Mouse (Mus musculus): ENCODE measurements around the gene Prr13. TPM values are rescaled to one million over a fixed set of nuclear protein-coding genes. Genes with fewer than 3 reads are reported as not detected.

Prr13 gene
- total and polyA plus RNA-seq, 3 experiments = 22.8 to 75.5 (median 23.2) TPM

DNA sequence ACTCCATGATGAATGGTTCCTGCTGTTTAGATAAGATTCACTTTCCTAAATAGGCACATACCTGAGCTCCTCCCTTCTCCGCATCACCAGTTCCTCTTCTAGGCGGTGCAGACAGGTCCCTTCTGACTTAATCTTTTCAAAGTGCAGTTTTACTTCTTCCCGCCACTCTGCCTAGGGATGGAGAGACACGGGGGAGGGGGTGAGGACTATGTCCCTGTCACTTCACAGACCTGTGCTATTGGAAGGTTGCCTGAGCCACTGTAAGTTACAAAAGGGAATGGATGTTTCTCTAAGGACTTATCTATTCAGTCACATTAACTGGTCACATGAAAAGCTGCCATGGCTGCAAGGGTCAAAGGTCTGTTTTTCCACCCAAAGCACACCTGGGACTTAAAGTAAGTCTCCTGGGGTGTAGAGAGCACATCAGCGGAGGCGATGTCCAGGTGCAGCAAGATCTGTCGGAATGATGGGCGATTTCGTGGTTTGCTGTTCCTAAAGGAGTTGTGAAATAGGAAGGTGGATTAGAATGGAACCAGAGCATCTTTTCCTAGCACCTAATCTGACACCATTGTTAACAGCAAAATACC lies 43.5 kb downstream of the Prr13 start:
- Histone ChIP-seq H3K4me1 (ENCODE audit: control insufficient read depth, insufficient read depth, low read length) (no peaks in the 10 kb centered on the region; the same call in 1 of the 2 replicates), H3K27me3 (ENCODE audit: control insufficient read depth, insufficient read depth, low read length) (no peaks in the 10 kb centered on the region), H3K36me3 (ENCODE audit: control insufficient read depth, insufficient read depth, low read length) (peaks cover 9% of the 10 kb centered on the region), H3K79me2 (replicated peaks; ENCODE audit: control insufficient read depth, insufficient read depth, low read length) (no peaks in the 10 kb centered on the region), H3K9ac (ENCODE audit: low read depth, low read length) (no peak overlapping the region), H3K27ac (no peak overlapping the region), H3K4me3 (no peak overlapping the region)
- DNase-seq = no peak
- TF ChIP-seq CTCF (IDR thresholded peaks at IDR 0.05) = no peak
- TF ChIP-seq EP300 (IDR thresholded peaks at IDR 0.05; ENCODE audit: insufficient read depth, low read depth, low read length) = no peak
- no peak for TF ChIP-seq POLR2A (IDR thresholded peaks at IDR 0.05; ENCODE audit: insufficient read depth, low read depth, low read length)
- 82% methylated on average over 9 of the region's 9 CpGs for WGBS
- intact Hi-C loops (cut with DNase I) = no loop called here

- no peak within 1 kb of the TSS for H3K4me3 ChIP-seq
- WGBS = 90% methylated on average over 1 of the region's 1 CpGs
- H3K36me3 ChIP-seq (ENCODE audit: control insufficient read depth, insufficient read depth, low read length) = peaks cover 3% of the 10 kb centered on the region
- H3K9ac ChIP-seq (ENCODE audit: low read depth, low read length) = no peak within 1 kb of the TSS
- H3K79me2 ChIP-seq (replicated peaks; ENCODE audit: control insufficient read depth, insufficient read depth, low read length) = no peaks in the 10 kb centered on the region
- H3K4me1 ChIP-seq (ENCODE audit: control insufficient read depth, insufficient read depth, low read length) = no peaks in the 10 kb centered on the region; the same call in 1 of the 2 replicates
- H3K27me3 ChIP-seq (ENCODE audit: control insufficient read depth, insufficient read depth, low read length) = no peaks in the 10 kb centered on the region
- no peak within 1 kb of the TSS for H3K27ac ChIP-seq
- DNase-seq = no peak
- intact Hi-C loops (cut with DNase I) = no loop called here
- no peak for TF ChIP-seq EP300 (IDR thresholded peaks at IDR 0.05; ENCODE audit: insufficient read depth, low read depth, low read length)
- no peak for TF ChIP-seq CTCF (IDR thresholded peaks at IDR 0.05)
- no peak for TF ChIP-seq POLR2A (IDR thresholded peaks at IDR 0.05; ENCODE audit: insufficient read depth, low read depth, low read length)
Measured at GRCm38 (mm10) chr15:102503447-102503846, 44.6 kb downstream of the Prr13 start, which contains the start of gene Gm10337. TSS of gene Gm10337 (plus strand) at chr15:102503722.

DNA sequence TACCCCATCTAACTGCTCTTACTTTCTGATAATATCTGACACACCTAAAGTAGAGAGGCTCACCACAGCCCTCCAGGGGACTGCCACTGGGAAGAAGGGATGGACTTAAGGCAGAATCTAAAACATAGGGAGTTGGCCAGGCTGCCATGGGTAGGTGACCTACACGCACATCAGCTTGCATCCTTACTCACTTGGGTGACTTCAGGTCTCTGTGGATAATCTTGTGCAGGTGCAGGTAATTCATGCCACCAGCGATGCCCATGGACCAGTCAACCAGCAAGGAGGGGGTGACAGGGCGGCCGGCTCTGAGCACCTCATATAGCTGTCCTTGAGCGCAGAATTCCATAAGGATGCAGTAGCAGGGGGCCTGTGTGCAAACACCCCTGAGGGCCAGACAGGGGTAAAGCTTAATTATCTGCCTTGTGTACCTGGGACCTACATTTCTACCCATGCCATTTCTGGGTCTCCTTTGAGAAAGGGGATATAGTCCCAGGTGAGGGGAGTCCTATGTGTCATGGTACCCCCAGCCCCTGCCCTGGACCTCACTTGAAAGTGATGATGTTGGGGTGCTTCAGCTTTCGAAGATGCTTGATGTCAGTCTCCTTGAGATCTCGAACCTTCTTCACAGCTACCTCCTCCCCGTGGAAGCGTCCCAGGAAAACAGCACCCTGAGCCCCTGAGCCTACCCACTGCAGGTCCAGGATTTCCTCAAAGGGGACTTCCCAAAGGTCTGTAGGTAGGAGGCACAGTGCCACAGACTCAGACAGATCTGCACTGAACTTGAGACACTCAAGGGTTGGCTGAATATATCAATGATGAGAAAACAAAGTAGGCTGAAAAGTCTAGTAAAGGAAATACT lies 45.3 kb downstream of the Prr13 start:
- no peak overlapping the region for H3K4me3 ChIP-seq
- no peak overlapping the region for H3K27ac ChIP-seq
- TF ChIP-seq EP300 (IDR thresholded peaks at IDR 0.05; ENCODE audit: insufficient read depth, low read depth, low read length) (no peak), POLR2A (IDR thresholded peaks at IDR 0.05; ENCODE audit: insufficient read depth, low read depth, low read length) (no peak), CTCF (IDR thresholded peaks at IDR 0.05) (no peak)
- WGBS = 84% methylated on average over 9 of the region's 9 CpGs
- H3K79me2 ChIP-seq (replicated peaks; ENCODE audit: control insufficient read depth, insufficient read depth, low read length) = no peaks in the 10 kb centered on the region
- intact Hi-C loops (cut with DNase I) = no loop called here
- no peaks in the 10 kb centered on the region; the same call in 1 of the 2 replicates for H3K4me1 ChIP-seq (ENCODE audit: control insufficient read depth, insufficient read depth, low read length)
- H3K36me3 ChIP-seq (ENCODE audit: control insufficient read depth, insufficient read depth, low read length) = no peaks in the 10 kb centered on the region
- H3K27me3 ChIP-seq (ENCODE audit: control insufficient read depth, insufficient read depth, low read length) = no peaks in the 10 kb centered on the region
- no peak for DNase-seq
- H3K9ac ChIP-seq (ENCODE audit: low read depth, low read length) = no peak overlapping the region

DNA sequence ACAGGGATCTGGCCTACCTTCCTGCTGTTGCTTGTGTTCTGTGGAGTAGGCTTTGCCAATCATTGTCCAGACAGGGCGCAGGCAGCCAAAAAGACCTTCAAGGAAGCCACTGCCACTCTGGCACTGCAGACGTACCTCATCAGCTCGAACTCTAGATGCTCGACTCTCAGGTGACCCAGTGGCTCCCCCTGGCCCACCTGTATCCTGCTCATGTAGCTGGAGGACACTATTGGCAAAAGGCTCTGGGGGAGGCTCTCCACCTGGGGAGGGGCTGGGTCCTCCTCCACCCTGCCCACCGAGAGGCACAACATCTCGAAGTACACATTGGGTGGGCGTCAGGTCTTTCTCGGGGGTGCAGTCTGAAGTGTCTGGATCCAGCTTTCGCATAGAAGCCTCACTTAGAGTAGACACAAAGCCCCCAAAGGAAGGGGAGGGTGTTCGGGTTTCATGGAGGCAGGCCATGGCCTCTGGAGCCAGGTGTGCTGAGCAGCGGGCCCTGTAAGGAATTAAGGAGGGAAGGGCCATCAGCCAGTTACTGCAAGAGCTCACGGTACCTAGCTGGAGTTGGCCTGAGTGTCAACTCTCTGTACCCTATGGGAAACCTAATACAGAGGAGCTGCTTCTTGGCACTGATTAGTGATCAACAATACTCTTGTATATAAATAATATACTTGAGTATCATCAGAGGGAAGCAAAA lies 46.4 kb downstream of the Prr13 start:
- Histone ChIP-seq H3K36me3 (ENCODE audit: control insufficient read depth, insufficient read depth, low read length) (no peaks in the 10 kb centered on the region), H3K4me1 (ENCODE audit: control insufficient read depth, insufficient read depth, low read length) (no peaks in the 10 kb centered on the region; the same call in 1 of the 2 replicates), H3K27ac (no peak overlapping the region), H3K9ac (ENCODE audit: low read depth, low read length) (no peak overlapping the region), H3K4me3 (no peak overlapping the region), H3K79me2 (replicated peaks; ENCODE audit: control insufficient read depth, insufficient read depth, low read length) (no peaks in the 10 kb centered on the region), H3K27me3 (ENCODE audit: control insufficient read depth, insufficient read depth, low read length) (no peaks in the 10 kb centered on the region)
- no peak for TF ChIP-seq CTCF (IDR thresholded peaks at IDR 0.05)
- DNase-seq = no peak
- 60% methylated on average over 12 of the region's 12 CpGs for WGBS
- intact Hi-C loops (cut with DNase I) = no loop called here

DNA sequence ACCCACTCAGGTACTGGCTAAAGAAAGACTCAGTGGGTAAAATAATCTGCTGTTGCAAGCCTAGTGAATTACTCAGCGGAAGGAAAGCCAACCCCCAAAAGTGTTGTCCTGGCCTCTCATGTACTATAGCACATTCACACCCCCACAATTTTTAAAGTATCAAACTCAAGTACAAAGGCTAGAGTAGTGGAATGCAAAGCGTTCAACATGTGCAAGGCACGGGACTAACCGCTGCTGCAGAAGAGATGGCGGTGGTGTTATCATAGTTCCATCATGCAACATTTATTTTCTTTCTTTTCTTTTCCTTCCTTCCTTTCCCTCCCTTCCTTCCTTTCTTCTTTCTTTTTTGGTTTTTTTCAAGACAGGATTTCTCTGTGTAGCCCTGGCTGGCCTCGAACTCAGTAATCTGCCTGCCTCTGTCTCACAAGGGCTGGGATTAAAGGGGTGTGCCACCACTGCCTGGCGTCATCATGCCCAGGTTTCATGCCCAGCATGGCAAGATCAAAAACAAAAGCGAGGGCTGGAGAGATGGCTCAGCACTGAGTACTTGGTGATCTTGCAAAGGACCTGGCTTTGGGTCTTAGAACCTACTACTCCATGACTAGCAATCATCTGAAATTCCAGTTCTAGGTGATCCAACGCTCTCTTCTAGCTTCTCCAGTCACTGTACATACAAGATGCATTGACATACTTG lies 47.1 kb downstream of the Prr13 start:
- Histone ChIP-seq H3K4me3 (no peak overlapping the region), H3K27ac (no peak overlapping the region), H3K27me3 (ENCODE audit: control insufficient read depth, insufficient read depth, low read length) (no peaks in the 10 kb centered on the region), H3K36me3 (ENCODE audit: control insufficient read depth, insufficient read depth, low read length) (no peaks in the 10 kb centered on the region), H3K4me1 (ENCODE audit: control insufficient read depth, insufficient read depth, low read length) (no peaks in the 10 kb centered on the region; the same call in 1 of the 2 replicates), H3K9ac (ENCODE audit: low read depth, low read length) (no peak overlapping the region), H3K79me2 (replicated peaks; ENCODE audit: control insufficient read depth, insufficient read depth, low read length) (no peaks in the 10 kb centered on the region)
- intact Hi-C loops (cut with DNase I) = no loop called here
- DNase-seq = no peak
- 55% methylated on average over 9 of the region's 9 CpGs for WGBS
- TF ChIP-seq CTCF (IDR thresholded peaks at IDR 0.05) (no peak), POLR2A (IDR thresholded peaks at IDR 0.05; ENCODE audit: insufficient read depth, low read depth, low read length) (no peak), EP300 (IDR thresholded peaks at IDR 0.05; ENCODE audit: insufficient read depth, low read depth, low read length) (no peak)
